Mouse (Mus musculus) adrenal gland, postnatal 10 days (tissue): ENCODE results near the gene H2afb2. TPM values are rescaled to one million over a fixed set of nuclear protein-coding genes. Genes with fewer than 3 reads are reported as not detected.

ENCODE experiments used
- DNase-seq: peaks from one replicate; pipeline ENCODE4 v3.0.0; 2021; ENCODE audit warnings: mixed read lengths
- long read RNA-seq, 2 experiments: library from polyadenylated mRNA; stranded (forward); transcript quantifications; one replicate each; pipeline ENCODE4 v2.0.0; 2021
- total RNA-seq, 2 experiments: library from RNA; stranded (reverse); gene quantifications; 2 replicates each; pipeline ENCODE4 v1.2.3; 2021

H2afb2 gene
- total RNA-seq = not detected
- long read RNA-seq, experiment 1 = 0 reads
- long read RNA-seq, experiment 2 = 0 reads

DNA sequence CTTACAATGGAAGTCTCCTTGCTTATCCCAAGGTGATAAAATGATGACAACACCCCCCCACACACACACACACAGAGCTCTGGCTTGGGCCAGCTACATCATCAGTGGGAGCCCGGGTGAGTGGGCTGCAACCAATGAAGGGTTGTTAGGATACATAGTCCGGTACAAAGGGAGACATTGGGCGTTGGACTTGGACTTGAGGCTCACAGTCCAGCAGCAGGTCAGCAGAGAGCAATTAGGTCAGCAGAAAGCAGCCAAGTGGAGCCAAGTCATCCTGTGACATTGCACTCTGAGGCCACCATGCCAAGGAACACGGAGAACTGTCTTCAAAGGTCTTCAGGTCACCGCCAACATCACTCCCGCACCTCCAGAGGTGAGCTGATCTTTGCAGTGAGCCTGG is at the start of gene H2afb2:
H2afb2 (plus strand) TSS at position 301 of the 400 bp plus-strand sequence.
- DNase-seq = no peak

Other genes starting within 250 kb of the H2afb2 start
- not detected for gene Cpxcr1, start 232.2 kb upstream of the H2afb2 start, total RNA-seq